Mouse (Mus musculus): ENCODE results near the gene Hbb-bs. TPM values are rescaled to one million over a fixed set of nuclear protein-coding genes. Genes with fewer than 3 reads are reported as not detected.

Hbb-bs gene
- polyA plus RNA-seq (2012; rRNA removed) = 1,468 and 1,656 TPM in 2 replicates

GRCm38 (mm10) chr7:103827808-103828207, at the start of gene Hbb-bs:
Gene Hbb-bs, minus strand, starts transcription at chr7:103828096.

GRCm38 (mm10) chr7:103853090-103853489, 25.2 kb upstream of the Hbb-bs start, which contains the start of gene Hbb-y:
Gene Hbb-y, minus strand, starts transcription at chr7:103853216.

GRCm38 (mm10) chr7:103843034-103843433, 15.1 kb upstream of the Hbb-bs start, which contains the start of gene Hbb-bh1:
Gene Hbb-bh1, minus strand, starts transcription at chr7:103843164.

GRCm38 (mm10) chr7:103840268-103840667, 12.4 kb upstream of the Hbb-bs start, which contains the start of gene Hbb-bh2:
Gene Hbb-bh2, minus strand, starts transcription at chr7:103840520.

GRCm38 (mm10) chr7:103813766-103814165, 14.1 kb downstream of the Hbb-bs start, which contains the start of gene Hbb-bt:
Gene Hbb-bt, minus strand, starts transcription at chr7:103813996.

GRCm38 (mm10) chr7:103791721-103792120, 36.2 kb downstream of the Hbb-bs start, which contains the start of gene Olfr67:
Gene Olfr67, minus strand, starts transcription at chr7:103791821.

GRCm38 (mm10) chr7:103779598-103779997, 48.3 kb downstream of the Hbb-bs start, which contains the start of gene Olfr68:
Gene Olfr68, minus strand, starts transcription at chr7:103779698.

Other genes starting within 250 kb of the Hbb-bs start
- not detected in 2 replicates for gene Olfr618, start 238.0 kb downstream of the Hbb-bs start, polyA plus RNA-seq (2012; rRNA removed)
- not detected in 2 replicates for gene Olfr619, start 227.5 kb downstream of the Hbb-bs start, polyA plus RNA-seq (2012; rRNA removed)
- gene Olfr620, start 215.6 kb downstream of the Hbb-bs start, polyA plus RNA-seq (2012; rRNA removed) = not detected in 2 replicates
- not detected in 2 replicates for gene Olfr622, start 185.4 kb downstream of the Hbb-bs start, polyA plus RNA-seq (2012; rRNA removed)
- gene Olfr623, start 164.4 kb downstream of the Hbb-bs start, polyA plus RNA-seq (2012; rRNA removed) = not detected in 2 replicates
- not detected in 2 replicates for gene Olfr624, start 156.9 kb downstream of the Hbb-bs start, polyA plus RNA-seq (2012; rRNA removed)
- gene Olfr625-ps1, start 145.4 kb downstream of the Hbb-bs start, polyA plus RNA-seq (2012; rRNA removed) = not detected in 2 replicates
- gene Olfr243, start 113.4 kb downstream of the Hbb-bs start, polyA plus RNA-seq (2012; rRNA removed) = not detected in 2 replicates
- gene Olfr628, start 97.7 kb downstream of the Hbb-bs start, polyA plus RNA-seq (2012; rRNA removed) = not detected in 2 replicates
- not detected in 2 replicates for gene Olfr629, start 83.2 kb downstream of the Hbb-bs start, polyA plus RNA-seq (2012; rRNA removed)
- not detected in 2 replicates for gene Olfr630, start 70.8 kb downstream of the Hbb-bs start, polyA plus RNA-seq (2012; rRNA removed)
- gene Olfr69, start 56.5 kb downstream of the Hbb-bs start, polyA plus RNA-seq (2012; rRNA removed) = not detected in 2 replicates
- gene Olfr68, start 48.4 kb downstream of the Hbb-bs start, polyA plus RNA-seq (2012; rRNA removed) = not detected in 2 replicates
- not detected in 2 replicates for gene Olfr67, start 36.3 kb downstream of the Hbb-bs start, polyA plus RNA-seq (2012; rRNA removed)
- 211 and 248 TPM in 2 replicates for gene Hbb-bt, start 14.1 kb downstream of the Hbb-bs start, polyA plus RNA-seq (2012; rRNA removed)
- gene Hbb-bh2, start 12.4 kb upstream of the Hbb-bs start, polyA plus RNA-seq (2012; rRNA removed) = not detected in 2 replicates
- not detected in 2 replicates for gene Hbb-bh1, start 15.1 kb upstream of the Hbb-bs start, polyA plus RNA-seq (2012; rRNA removed)
- 1.0 and 1.8 TPM in 2 replicates for gene Hbb-y, start 25.1 kb upstream of the Hbb-bs start, polyA plus RNA-seq (2012; rRNA removed)
- not detected in 2 replicates for gene Olfr66, start 58.2 kb upstream of the Hbb-bs start, polyA plus RNA-seq (2012; rRNA removed)
- gene Olfr64, start 66.4 kb upstream of the Hbb-bs start, polyA plus RNA-seq (2012; rRNA removed) = not detected in 2 replicates
- gene Olfr65, start 75.4 kb upstream of the Hbb-bs start, polyA plus RNA-seq (2012; rRNA removed) = not detected in 2 replicates
- not detected in 2 replicates for gene Olfr631, start 100.7 kb upstream of the Hbb-bs start, polyA plus RNA-seq (2012; rRNA removed)
- 0.03 TPM in 1 of 2 replicates, not detected in the other for gene Olfr632, start 106.3 kb upstream of the Hbb-bs start, polyA plus RNA-seq (2012; rRNA removed)
- not detected in 2 replicates for gene Olfr633, start 116.3 kb upstream of the Hbb-bs start, polyA plus RNA-seq (2012; rRNA removed)
- gene Olfr635, start 143.1 kb upstream of the Hbb-bs start, polyA plus RNA-seq (2012; rRNA removed) = not detected in 2 replicates
- not detected in 2 replicates for gene Olfr638, start 170.7 kb upstream of the Hbb-bs start, polyA plus RNA-seq (2012; rRNA removed)
- 0.01 TPM in 1 of 2 replicates, not detected in the other for gene Olfr639, start 189.2 kb upstream of the Hbb-bs start, polyA plus RNA-seq (2012; rRNA removed)
- gene Olfr640, start 197.5 kb upstream of the Hbb-bs start, polyA plus RNA-seq (2012; rRNA removed) = not detected in 2 replicates
- not detected in 2 replicates for gene Olfr641, start 207.3 kb upstream of the Hbb-bs start, polyA plus RNA-seq (2012; rRNA removed)
- gene Olfr642, start 224.6 kb upstream of the Hbb-bs start, polyA plus RNA-seq (2012; rRNA removed) = not detected in 2 replicates
- gene 4930516K23Rik, start 233.3 kb upstream of the Hbb-bs start, polyA plus RNA-seq (2012; rRNA removed) = not detected in 2 replicates
- gene Olfr644, start 243.8 kb upstream of the Hbb-bs start, polyA plus RNA-seq (2012; rRNA removed) = not detected in 2 replicates

Data from central nervous system, embryonic 18 days (tissue).